Mouse (Mus musculus) thymus, adult 2 months (tissue): Measurements from ENCODE around the gene Kctd15.

ENCODE experiments used
- CTCF ChIP-seq: fragments of 200-500 bp; IDR thresholded peaks from 2 replicates; pipeline ENCODE4 v1.5.1; 2012; ENCODE audit warnings: mild to moderate bottlenecking, control low read depth, low read length, moderate library complexity, borderline replicate concordance; ENCODE audit not compliant: control insufficient read depth, poor library complexity, insufficient read depth; ENCODE audit errors: extremely low read depth
- POLR2A ChIP-seq: fragments of 200-500 bp; IDR thresholded peaks from 2 replicates; pipeline ENCODE4 v1.6.1; 2012; ENCODE audit warnings: mild to moderate bottlenecking, low read length, control low read depth, moderate library complexity; ENCODE audit not compliant: control insufficient read depth, poor library complexity, insufficient read depth; ENCODE audit errors: extremely low read depth

- no peak for TF ChIP-seq CTCF
- no peak for TF ChIP-seq POLR2A
These were observed 23.4 kb downstream of the Kctd15 start for GRCm38 (mm10) chr7:34632966-34633742.
